Mouse (Mus musculus): ENCODE measurements around the gene Naxd.

- no peak for TF ChIP-seq POLR2A (IDR thresholded peaks at IDR 0.05; ENCODE audit: control insufficient read depth in 1 of 2, insufficient read depth in 1 of 2, low read depth in 1 of 2, low read length in 2 of 2, poor library complexity in 1 of 2)
- no peak for TF ChIP-seq CHD2 (IDR thresholded peaks at IDR 0.05; ENCODE audit: low read length)
- TF ChIP-seq NRF1 (IDR thresholded peaks at IDR 0.05; ENCODE audit: insufficient read depth, low read depth, low read length, poor library complexity, severe bottlenecking) = no peak
- no peak for TF ChIP-seq MAX (IDR thresholded peaks at IDR 0.05; ENCODE audit: low read length)
Measured at GRCm38 (mm10) chr8:11463541-11463888, 33.8 kb upstream of the Naxd start.

Measured in MEL (cell line).